Mouse (Mus musculus) C2C12 (cell line): Measurements from ENCODE around the gene Adamts16.

ENCODE experiments used
- CTCF ChIP-seq: IDR thresholded peaks from one replicate; pipeline ENCODE4 v1.5.1; 2011; ENCODE audit not compliant: control insufficient read depth, insufficient read depth, insufficient read length
- FOSL1 ChIP-seq: IDR thresholded peaks from one replicate; pipeline ENCODE4 v1.8.0; 2011; ENCODE audit warnings: mild to moderate bottlenecking, low read length; ENCODE audit not compliant: poor library complexity, insufficient read depth, severe bottlenecking
- MAX ChIP-seq: IDR thresholded peaks from one replicate; pipeline ENCODE4 v1.6.1; 2011; ENCODE audit warnings: mild to moderate bottlenecking, control low read depth
- MYOD1 ChIP-seq: IDR thresholded peaks from one replicate; pipeline ENCODE4 v1.6.1; 2011; ENCODE audit warnings: low read depth; ENCODE audit not compliant: control insufficient read depth, insufficient read length
- MYOG ChIP-seq: IDR thresholded peaks from one replicate; pipeline ENCODE4 v1.6.1; 2011; ENCODE audit not compliant: control insufficient read depth, insufficient read length; ENCODE audit errors: extremely low read depth
- USF1 ChIP-seq: IDR thresholded peaks from one replicate; pipeline ENCODE4 v1.6.1; 2011; ENCODE audit warnings: low read depth, mild to moderate bottlenecking, control low read depth, moderate library complexity

GRCm38 (mm10) chr13:70871049-70871448 is 29.4 kb upstream of the Adamts16 start:
- TF ChIP-seq CTCF (no peak), USF1 (no peak), FOSL1 (no peak), MAX (no peak), MYOD1 (no peak), MYOG (no peak)
